Mouse (Mus musculus) forebrain, embryonic 13.5 days (tissue): ENCODE results near the gene Atp8a1. TPM values are rescaled to one million over a fixed set of nuclear protein-coding genes. Genes with fewer than 3 reads are reported as not detected.

Source experiments
- ATAC-seq: fragments of 200-750 bp; cut with Nextera tagmentation; 2 replicates; pipeline ENCODE4 v1.8.0; 2017
- H3K27ac ChIP-seq: fragments of 300-500 bp; sonication (generic); 2 replicates; pipeline ENCODE4 v1.5.1; 2015; ENCODE audit warnings: inconsistent platforms, mild to moderate bottlenecking, moderate library complexity
- H3K27me3 ChIP-seq: fragments of 300-500 bp; sonication (generic); 2 replicates; pipeline ENCODE4 v1.6.1; 2015; ENCODE audit warnings: mild to moderate bottlenecking, inconsistent platforms
- H3K36me3 ChIP-seq: fragments of 300-500 bp; sonication (generic); 2 replicates; pipeline ENCODE4 v1.6.1; 2015; ENCODE audit warnings: mild to moderate bottlenecking, inconsistent platforms; ENCODE audit not compliant: poor library complexity, severe bottlenecking
- H3K4me1 ChIP-seq: fragments of 300-500 bp; sonication (generic); 2 replicates; pipeline ENCODE4 v1.6.1; 2015; ENCODE audit warnings: inconsistent platforms
- H3K4me2 ChIP-seq: fragments of 300-500 bp; sonication (generic); 2 replicates; pipeline ENCODE4 v1.6.1; 2015; ENCODE audit warnings: inconsistent platforms, mild to moderate bottlenecking, moderate library complexity
- H3K4me3 ChIP-seq: fragments of 300-500 bp; sonication (generic); 2 replicates; pipeline ENCODE4 v1.5.1; 2015; ENCODE audit warnings: mild to moderate bottlenecking, inconsistent platforms
- H3K9ac ChIP-seq: fragments of 300-500 bp; sonication (generic); 2 replicates; pipeline ENCODE4 v1.6.1; 2015; ENCODE audit warnings: mild to moderate bottlenecking, inconsistent platforms
- H3K9me3 ChIP-seq: fragments of 300-500 bp; sonication (generic); replicated peaks from 2 replicates; pipeline ENCODE4 v1.6.1; 2016; ENCODE audit warnings: inconsistent platforms
- WGBS: fragments of 180-500 bp; shearing (Covaris S2); methylation state at CpG from one replicate; pipeline ENCODE4 v1.1.7; 2015; 5-methylcytosine and 5-hydroxymethylcytosine counted together
- polyA plus RNA-seq: library from polyadenylated mRNA; unstranded; fragments of >200 nt; fragmentation: Nextera tagmentation; extraction: Ambion mirVana; gene quantifications from 2 replicates; pipeline ENCODE4 v1.2.1, GENCODE M21; 2015

Atp8a1 gene
- polyA plus RNA-seq, 1 experiment from 2014 or later: 18.0 TPM

- no peak overlapping the region for H3K27ac ChIP-seq
- 0 out of 2 replicates have a peak, but pooled peaks cover 2% of the 10 kb centered on the region for H3K9me3 ChIP-seq
- no peak for ATAC-seq
- no peaks in the 10 kb centered on the region for H3K27me3 ChIP-seq
- H3K4me3 ChIP-seq: no peak overlapping the region
- peaks cover 15% of the 10 kb centered on the region for H3K4me1 ChIP-seq
- 69% methylated on average over 5 of the region's 5 CpGs for WGBS
- no peak overlapping the region for H3K9ac ChIP-seq
- 0 out of 2 replicates have a peak, but pooled peaks cover 11% of the 10 kb centered on the region for H3K36me3 ChIP-seq
- H3K4me2 ChIP-seq: no peak overlapping the region
Observed at GRCm38 (mm10) chr5:67654572-67654971, 192.7 kb downstream of the Atp8a1 start.

DNA sequence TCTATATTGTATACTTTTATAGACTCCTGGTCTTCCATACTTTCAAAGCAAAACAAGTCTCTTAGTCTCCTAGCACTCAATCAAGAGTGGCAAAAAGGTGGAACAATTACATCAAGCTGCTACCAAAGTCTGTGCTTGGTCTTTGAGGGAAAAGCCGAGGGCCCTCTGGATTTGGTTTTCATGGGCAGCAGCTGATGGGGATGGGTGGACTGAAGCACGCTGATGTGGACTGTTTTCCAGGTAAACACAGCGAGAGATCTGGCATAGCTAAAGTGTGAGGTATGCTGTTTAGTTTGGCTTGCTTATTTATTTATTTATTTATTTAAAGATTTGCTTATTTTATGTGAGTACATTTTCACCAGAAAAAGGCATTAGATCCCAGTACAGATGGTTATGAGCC, 193.7 kb downstream of the Atp8a1 start:
- WGBS: 93% methylated on average over 3 of the region's 3 CpGs
- peaks cover 16% of the 10 kb centered on the region; the same call in 1 of the 2 replicates for H3K36me3 ChIP-seq

GRCm38 (mm10) chr5:67652468-67652867, 194.8 kb downstream of the Atp8a1 start:
- Histone ChIP-seq H3K27ac (no peak overlapping the region), H3K4me1 (peaks cover 14% of the 10 kb centered on the region), H3K9ac (no peak overlapping the region), H3K4me3 (no peak overlapping the region), H3K9me3 (0 out of 2 replicates have a peak, but pooled peaks cover 2% of the 10 kb centered on the region), H3K27me3 (no peaks in the 10 kb centered on the region), H3K36me3 (peaks cover 24% of the 10 kb centered on the region; the same call in 1 of the 2 replicates), H3K4me2 (no peak overlapping the region)
- ATAC-seq: no peak
- 91% methylated on average over 4 of the region's 4 CpGs for WGBS

More for the DNA sequence above, 193.7 kb downstream of the Atp8a1 start:
- no peak overlapping the region for H3K4me3 ChIP-seq
- no peak for ATAC-seq
- no peak overlapping the region for H3K9ac ChIP-seq
- no peak overlapping the region for H3K4me2 ChIP-seq
- no peak overlapping the region for H3K27ac ChIP-seq
- peaks cover 15% of the 10 kb centered on the region for H3K4me1 ChIP-seq
- 0 out of 2 replicates have a peak, but pooled peaks cover 2% of the 10 kb centered on the region for H3K9me3 ChIP-seq
- no peaks in the 10 kb centered on the region for H3K27me3 ChIP-seq

GRCm38 (mm10) chr5:67650021-67650420, 197.2 kb downstream of the Atp8a1 start:
- 94% methylated on average over 5 of the region's 5 CpGs for WGBS
- Histone ChIP-seq H3K27me3 (no peaks in the 10 kb centered on the region), H3K27ac (no peak overlapping the region), H3K4me1 (no peaks in the 10 kb centered on the region), H3K9me3 (0 out of 2 replicates have a peak, but pooled peaks cover 2% of the 10 kb centered on the region), H3K4me3 (no peak overlapping the region), H3K4me2 (no peak overlapping the region), H3K9ac (no peak overlapping the region), H3K36me3 (peaks cover 30% of the 10 kb centered on the region; the same call in 1 of the 2 replicates)
- no peak for ATAC-seq

DNA sequence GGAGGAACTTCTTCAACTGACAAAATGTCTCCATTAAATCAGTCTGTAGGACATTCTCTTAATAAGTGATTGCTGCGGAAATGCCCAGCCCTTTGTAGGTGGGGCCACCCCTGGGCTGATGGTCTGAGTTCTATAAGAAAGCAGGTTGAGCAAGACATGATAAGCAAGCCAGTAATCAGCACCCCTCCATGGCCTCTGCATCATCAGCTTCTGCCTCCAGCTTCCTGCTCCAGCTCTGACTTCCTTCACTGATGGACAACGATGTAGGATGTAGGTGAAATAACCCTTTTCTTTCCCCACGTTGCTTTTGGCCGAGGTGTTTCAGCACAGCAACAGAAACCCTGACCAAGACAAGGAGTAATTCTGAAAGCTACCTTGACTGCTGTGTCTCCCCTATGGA, 198.1 kb downstream of the Atp8a1 start:
- Histone ChIP-seq H3K9ac (no peak overlapping the region), H3K36me3 (peaks cover 30% of the 10 kb centered on the region; the same call in 1 of the 2 replicates), H3K4me3 (no peak overlapping the region), H3K27me3 (no peaks in the 10 kb centered on the region), H3K27ac (no peak overlapping the region), H3K4me2 (no peak overlapping the region), H3K9me3 (0 out of 2 replicates have a peak, but pooled peaks cover under 1% of the 10 kb centered on the region), H3K4me1 (no peaks in the 10 kb centered on the region)
- ATAC-seq: no peak
- 89% methylated on average over 4 of the region's 4 CpGs for WGBS

DNA sequence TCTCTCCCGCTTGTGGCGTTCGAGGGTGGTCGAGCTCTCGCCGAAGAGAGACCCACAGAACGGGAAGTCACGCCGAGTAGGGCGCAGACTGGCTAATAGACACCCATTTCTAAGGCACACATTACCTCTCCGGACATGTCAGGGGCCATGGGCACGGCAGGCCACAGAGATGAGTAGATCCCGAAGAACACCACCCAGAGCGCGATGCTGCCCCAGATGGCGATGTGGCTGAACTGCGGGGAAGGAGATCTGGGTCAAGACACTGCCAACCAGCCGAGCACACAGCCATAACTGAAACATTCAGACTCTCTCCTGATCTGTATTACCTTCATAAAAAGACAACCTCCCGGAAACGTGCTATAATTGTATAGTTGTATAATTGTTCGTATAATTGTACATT, 199.7 kb downstream of the Atp8a1 start:
- Histone ChIP-seq H3K4me1 (no peaks in the 10 kb centered on the region), H3K4me2 (no peak overlapping the region), H3K27ac (no peak overlapping the region), H3K4me3 (no peak overlapping the region), H3K27me3 (no peaks in the 10 kb centered on the region), H3K9me3 (no peaks in the 10 kb centered on the region), H3K36me3 (peaks cover 34% of the 10 kb centered on the region; the same call in 1 of the 2 replicates), H3K9ac (no peak overlapping the region)
- ATAC-seq: no peak
- WGBS: 81% methylated on average over 21 of the region's 21 CpGs

GRCm38 (mm10) chr5:67646756-67647529, 200.3 kb downstream of the Atp8a1 start:
- Histone ChIP-seq H3K27me3 (no peaks in the 10 kb centered on the region), H3K9me3 (no peaks in the 10 kb centered on the region)
- no peak for ATAC-seq

GRCm38 (mm10) chr5:67643537-67644255, 203.5 kb downstream of the Atp8a1 start:
- H3K36me3 ChIP-seq: peaks cover 26% of the 10 kb centered on the region; the same call in 1 of the 2 replicates
- 90% methylated on average over 5 of the region's 5 CpGs for WGBS
- H3K9me3 ChIP-seq: no peaks in the 10 kb centered on the region
- no peaks in the 10 kb centered on the region for H3K27me3 ChIP-seq
- ATAC-seq: no peak
- H3K4me3 ChIP-seq: no peak overlapping the region
- H3K27ac ChIP-seq: no peak overlapping the region
- no peaks in the 10 kb centered on the region for H3K4me1 ChIP-seq
- H3K4me2 ChIP-seq: no peak overlapping the region
- H3K9ac ChIP-seq: no peak overlapping the region

More at GRCm38 (mm10) chr5:67646756-67647529, 200.3 kb downstream of the Atp8a1 start:
- no peaks in the 10 kb centered on the region for H3K4me1 ChIP-seq
- H3K4me2 ChIP-seq: no peak overlapping the region
- H3K4me3 ChIP-seq: no peak overlapping the region
- H3K36me3 ChIP-seq: peaks cover 34% of the 10 kb centered on the region; the same call in 1 of the 2 replicates
- no peak overlapping the region for H3K9ac ChIP-seq
- 94% methylated on average over 20 of the region's 20 CpGs for WGBS
- H3K27ac ChIP-seq: no peak overlapping the region

DNA sequence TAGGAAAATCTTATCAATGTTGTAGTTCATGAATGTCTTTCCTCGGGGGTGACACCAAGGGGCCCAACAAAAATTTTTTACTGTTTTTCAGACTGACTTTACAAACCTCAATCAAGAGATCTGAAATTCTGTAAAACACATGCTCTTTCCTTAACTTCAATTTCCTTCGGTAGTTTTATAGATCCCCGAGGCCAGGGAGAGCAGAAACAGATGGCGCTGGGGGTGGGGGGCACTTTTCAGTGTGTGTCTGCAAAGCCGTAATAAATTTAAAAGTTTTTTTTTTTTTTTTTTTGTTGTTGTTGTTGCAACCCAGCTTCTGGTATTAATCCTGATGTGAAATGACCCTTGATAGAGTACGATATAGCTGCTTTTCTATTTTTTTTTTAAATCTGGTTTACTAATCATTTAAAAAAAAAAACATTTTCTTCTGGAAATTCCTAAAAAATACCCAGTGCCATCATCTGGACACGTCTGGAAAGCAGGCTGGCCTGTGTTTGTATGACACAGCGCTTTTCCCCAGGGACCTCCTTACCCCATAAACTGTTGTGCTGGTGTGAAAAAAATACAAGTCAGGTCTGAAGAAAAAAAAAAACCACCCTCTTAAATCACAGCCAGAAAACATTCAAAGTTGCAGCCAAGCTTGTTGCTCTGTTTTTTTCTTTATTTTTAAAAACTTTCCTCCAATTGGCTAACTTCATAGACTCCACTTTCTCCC, 205.7 kb downstream of the Atp8a1 start:
- Histone ChIP-seq H3K4me1 (no peaks in the 10 kb centered on the region), H3K4me2 (no peak overlapping the region), H3K27me3 (no peaks in the 10 kb centered on the region), H3K36me3 (peaks cover 16% of the 10 kb centered on the region; the same call in 1 of the 2 replicates), H3K27ac (no peak overlapping the region), H3K9me3 (no peaks in the 10 kb centered on the region), H3K9ac (no peak overlapping the region), H3K4me3 (no peak overlapping the region)
- WGBS: 87% methylated on average over 8 of the region's 8 CpGs
- ATAC-seq: no peak

GRCm38 (mm10) chr5:67640596-67641312, 206.5 kb downstream of the Atp8a1 start:
- Histone ChIP-seq H3K4me2 (no peak overlapping the region), H3K27me3 (no peaks in the 10 kb centered on the region), H3K4me3 (no peak overlapping the region), H3K9ac (no peak overlapping the region), H3K4me1 (no peaks in the 10 kb centered on the region), H3K36me3 (peaks cover 13% of the 10 kb centered on the region; the same call in 1 of the 2 replicates), H3K27ac (no peak overlapping the region), H3K9me3 (no peaks in the 10 kb centered on the region)
- ATAC-seq: no peak
- 92% methylated on average over 8 of the region's 8 CpGs for WGBS

DNA sequence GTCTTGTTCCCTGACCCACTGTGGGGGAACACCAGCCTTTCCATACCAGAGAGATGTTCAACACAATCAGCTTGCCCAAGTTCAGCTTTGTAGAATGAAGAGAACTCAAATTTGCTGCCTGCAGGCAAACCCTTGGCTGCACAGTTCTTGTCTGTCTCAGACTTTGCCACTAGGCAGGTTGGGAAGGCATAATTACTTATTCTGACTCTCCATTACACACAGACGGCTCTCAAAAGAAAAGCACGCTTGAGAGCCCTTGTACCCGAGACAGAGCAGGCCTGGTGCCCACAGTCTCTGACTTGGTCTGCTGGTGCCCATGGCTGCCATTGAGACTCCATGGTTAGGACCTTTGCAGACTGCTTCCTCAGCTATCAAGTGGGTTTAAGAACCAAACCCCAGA, 212.9 kb downstream of the Atp8a1 start:
- peak; percentile 82 for ATAC-seq
- H3K27ac ChIP-seq: peak overlapping the region; percentile 54
- no peak overlapping the region for H3K4me3 ChIP-seq
- no peak overlapping the region for H3K9ac ChIP-seq
- WGBS: 8% methylated on average over 3 of the region's 3 CpGs
- peak overlapping the region; percentile 49; the same call in 1 of the 2 replicates for H3K4me2 ChIP-seq
- H3K36me3 ChIP-seq: peaks cover 13% of the 10 kb centered on the region; the same call in 1 of the 2 replicates
- H3K9me3 ChIP-seq: no peaks in the 10 kb centered on the region
- no peaks in the 10 kb centered on the region; the same call in 1 of the 2 replicates for H3K27me3 ChIP-seq
- H3K4me1 ChIP-seq: peaks cover 20% of the 10 kb centered on the region
